Mouse (Mus musculus) embryonic facial prominence, embryonic 14.5 days (tissue): ENCODE results near the gene R3hdm2. TPM values are rescaled to one million over a fixed set of nuclear protein-coding genes. Genes with fewer than 3 reads are reported as not detected.

Experiments used
- ATAC-seq: fragments of 200-750 bp; cut with Nextera tagmentation; 2 replicates; pipeline ENCODE4 v1.8.0; 2017; ENCODE audit warnings: low read depth, moderate number of reproducible peaks, moderate TSS enrichment
- DNase-seq: peaks from one replicate; pipeline ENCODE4 v3.0.0-alpha.2; 2015; ENCODE audit warnings: low spot score
- H3K27ac ChIP-seq: fragments of 300-500 bp; sonication (generic); replicated peaks from 2 replicates; pipeline ENCODE4 v1.5.1; 2014; ENCODE audit warnings: low read depth, mild to moderate bottlenecking, low read length, moderate library complexity
- H3K27me3 ChIP-seq: fragments of 300-500 bp; sonication (generic); replicated peaks from 2 replicates; pipeline ENCODE4 v1.6.1; 2014; ENCODE audit warnings: low read length; ENCODE audit not compliant: control insufficient read depth, insufficient read depth
- H3K36me3 ChIP-seq: fragments of 300-500 bp; sonication (generic); 2 replicates; pipeline ENCODE4 v1.6.1; 2014; ENCODE audit warnings: low read length, mixed read lengths; ENCODE audit not compliant: control insufficient read depth, insufficient read depth
- H3K4me1 ChIP-seq: fragments of 300-500 bp; sonication (generic); 2 replicates; pipeline ENCODE4 v1.6.1; 2014; ENCODE audit warnings: antibody characterized with exemption, low read length; ENCODE audit not compliant: control insufficient read depth, insufficient read depth
- H3K4me2 ChIP-seq: fragments of 300-500 bp; sonication (generic); 2 replicates; pipeline ENCODE4 v1.6.1; 2014; ENCODE audit warnings: low read depth, mild to moderate bottlenecking, low read length, moderate library complexity, mixed read lengths
- H3K4me3 ChIP-seq: fragments of 300-500 bp; sonication (generic); 2 replicates; pipeline ENCODE4 v1.5.1; 2014; ENCODE audit warnings: low read depth, mild to moderate bottlenecking, low read length
- H3K9ac ChIP-seq: fragments of 300-500 bp; sonication (generic); 2 replicates; pipeline ENCODE4 v1.6.1; 2014; ENCODE audit warnings: low read depth, mild to moderate bottlenecking, low read length, moderate library complexity, mixed read lengths
- H3K9me3 ChIP-seq: fragments of 300-500 bp; sonication (generic); 2 replicates; pipeline ENCODE4 v1.6.1; 2016; ENCODE audit warnings: low read length; ENCODE audit not compliant: control insufficient read depth
- WGBS: fragments of 180-500 bp; shearing (Covaris S2); extraction: QIAGEN DNeasy Blood & Tissue Kit; methylation state at CpG from one replicate; pipeline ENCODE4 v1.1.7; 2014; 5-methylcytosine and 5-hydroxymethylcytosine counted together
- polyA plus RNA-seq: library from polyadenylated mRNA; unstranded; fragments of >200 nt; fragmentation: Nextera tagmentation; extraction: Ambion mirVana; gene quantifications from 2 replicates; pipeline ENCODE4 v1.2.1, GENCODE M21; 2014

Gene R3hdm2
- polyA plus RNA-seq, 1 experiment from 2014 or later: 29.8 TPM

- Histone ChIP-seq H3K9me3 (no peaks in the 10 kb centered on the region), H3K27me3 (no peaks in the 10 kb centered on the region), H3K9ac (no peak overlapping the region), H3K27ac (no peak overlapping the region), H3K36me3 (peaks cover 89% of the 10 kb centered on the region), H3K4me3 (no peak overlapping the region), H3K4me1 (no peaks in the 10 kb centered on the region), H3K4me2 (no peak overlapping the region)
- no peak for ATAC-seq
- WGBS: 75% methylated on average over 13 of the region's 13 CpGs
- no peak for DNase-seq
These were observed 162.0 kb downstream of the R3hdm2 start for GRCm38 (mm10) chr10:127542084-127542483.

DNA sequence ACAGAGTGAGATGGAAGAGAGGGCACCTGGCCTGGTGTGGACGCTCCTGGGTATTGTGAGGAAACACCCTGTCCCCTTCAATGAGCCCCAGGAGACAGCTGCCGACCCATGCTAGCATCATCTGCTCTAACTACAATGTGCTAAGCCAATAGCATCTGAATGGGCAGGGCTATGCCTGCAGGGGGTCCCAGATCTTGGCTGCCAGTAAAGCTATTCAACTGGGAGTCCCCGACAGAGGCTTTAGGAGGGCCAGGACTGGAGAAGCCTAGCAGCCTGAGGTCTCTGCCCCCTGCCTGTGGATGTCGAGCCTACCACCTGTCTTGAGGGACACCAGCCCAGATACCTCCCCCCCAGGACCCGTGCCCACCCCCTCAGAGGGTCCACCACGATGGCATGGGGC, 162.6 kb downstream of the R3hdm2 start:
- no peak overlapping the region for H3K4me3 ChIP-seq
- H3K9ac ChIP-seq: no peak overlapping the region
- H3K4me2 ChIP-seq: no peak overlapping the region
- 52% methylated on average over 5 of the region's 6 CpGs for WGBS
- no peak for DNase-seq
- no peaks in the 10 kb centered on the region for H3K4me1 ChIP-seq
- ATAC-seq: no peak
- H3K9me3 ChIP-seq: no peaks in the 10 kb centered on the region
- H3K36me3 ChIP-seq: peaks cover 96% of the 10 kb centered on the region
- H3K27ac ChIP-seq: no peak overlapping the region
- no peaks in the 10 kb centered on the region for H3K27me3 ChIP-seq

DNA sequence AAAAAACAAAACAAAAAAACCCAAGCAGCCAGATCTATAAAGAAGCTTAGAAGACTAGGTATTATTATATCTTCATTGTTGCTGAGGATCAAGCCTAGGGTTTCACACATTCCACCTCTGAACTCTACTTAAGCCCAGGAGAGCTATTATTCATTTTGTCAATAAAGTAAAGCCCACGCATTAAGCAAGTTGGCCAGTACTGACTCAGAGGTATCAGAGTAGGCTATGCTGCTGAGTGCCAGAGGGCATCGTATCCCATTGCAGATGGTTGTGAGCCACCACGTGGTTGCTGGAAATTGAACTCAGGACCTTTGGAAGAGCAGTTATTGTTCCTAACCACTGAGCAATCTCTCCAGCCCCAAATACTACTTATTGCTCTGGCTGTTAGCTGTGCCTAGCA, 163.8 kb downstream of the R3hdm2 start:
- ATAC-seq (no peak), DNase-seq (no peak)
- no peak overlapping the region for H3K27ac ChIP-seq
- peaks cover 100% of the 10 kb centered on the region for H3K36me3 ChIP-seq
- no peak overlapping the region for H3K9ac ChIP-seq
- H3K4me2 ChIP-seq: no peak overlapping the region
- WGBS: 74% methylated on average over 3 of the region's 3 CpGs
- no peaks in the 10 kb centered on the region for H3K27me3 ChIP-seq
- H3K4me3 ChIP-seq: no peak overlapping the region
- no peaks in the 10 kb centered on the region for H3K4me1 ChIP-seq
- H3K9me3 ChIP-seq: no peaks in the 10 kb centered on the region

GRCm38 (mm10) chr10:127544375-127544774, 164.2 kb downstream of the R3hdm2 start:
- Histone ChIP-seq H3K4me1 (no peaks in the 10 kb centered on the region), H3K27me3 (no peaks in the 10 kb centered on the region), H3K4me3 (no peak overlapping the region), H3K9me3 (no peaks in the 10 kb centered on the region), H3K9ac (no peak overlapping the region), H3K4me2 (no peak overlapping the region), H3K27ac (no peak overlapping the region), H3K36me3 (peaks cover 100% of the 10 kb centered on the region)
- no peak for DNase-seq
- 94% methylated on average over 20 of the region's 20 CpGs for WGBS
- no peak for ATAC-seq

DNA sequence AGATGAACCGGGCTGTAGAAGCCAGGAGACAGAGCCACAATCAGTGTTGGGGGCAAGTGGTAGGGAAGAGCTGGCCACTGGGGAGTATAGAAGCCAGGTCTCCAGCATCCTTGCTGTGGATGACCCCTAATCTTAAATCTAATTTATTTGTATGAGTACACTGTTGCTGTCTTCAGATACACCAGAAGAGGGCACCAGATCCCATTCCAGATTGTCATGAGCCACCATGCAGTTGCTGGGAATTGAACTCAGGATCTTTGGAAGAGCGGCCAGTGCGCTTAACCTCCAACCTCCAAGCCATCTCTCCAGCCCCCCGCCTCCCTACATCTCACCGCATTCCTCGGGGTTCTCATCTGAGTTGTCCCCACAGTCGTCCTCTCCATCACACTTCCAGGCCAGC, 166.4 kb downstream of the R3hdm2 start:
- Histone ChIP-seq H3K4me3 (no peak overlapping the region), H3K4me1 (no peaks in the 10 kb centered on the region), H3K9ac (no peak overlapping the region), H3K36me3 (peaks cover 100% of the 10 kb centered on the region), H3K27ac (no peak overlapping the region), H3K4me2 (no peak overlapping the region), H3K27me3 (no peaks in the 10 kb centered on the region), H3K9me3 (no peaks in the 10 kb centered on the region)
- ATAC-seq: no peak
- WGBS: 89% methylated on average over 7 of the region's 7 CpGs
- DNase-seq: no peak

- Histone ChIP-seq H3K27me3 (no peaks in the 10 kb centered on the region), H3K27ac (no peak overlapping the region), H3K9me3 (no peaks in the 10 kb centered on the region), H3K36me3 (peaks cover 100% of the 10 kb centered on the region), H3K4me3 (no peak overlapping the region), H3K4me1 (no peaks in the 10 kb centered on the region), H3K4me2 (no peak overlapping the region), H3K9ac (no peak overlapping the region)
- ATAC-seq (no peak), DNase-seq (no peak)
- WGBS: 95% methylated on average over 15 of the region's 15 CpGs
These were observed 168.1 kb downstream of the R3hdm2 start for GRCm38 (mm10) chr10:127548236-127548635.

Other genes starting within 250 kb of the R3hdm2 start
- gene B4galnt1, start 215.1 kb upstream of the R3hdm2 start, polyA plus RNA-seq: 9.0 and 9.8 TPM in 2 replicates
- gene Slc26a10, start 199.7 kb upstream of the R3hdm2 start, polyA plus RNA-seq: 0.86 and 1.7 TPM in 2 replicates
- gene Arhgef25, start 190.2 kb upstream of the R3hdm2 start, polyA plus RNA-seq: 76.7 and 87.7 TPM in 2 replicates
- 112 and 120 TPM in 2 replicates for gene Dtx3, start 184.6 kb upstream of the R3hdm2 start, polyA plus RNA-seq
- gene Pip4k2c, start 168.7 kb upstream of the R3hdm2 start, polyA plus RNA-seq: 19.3 and 20.7 TPM in 2 replicates
- gene Kif5a, start 117.0 kb upstream of the R3hdm2 start, polyA plus RNA-seq: 13.7 and 14.6 TPM in 2 replicates
- 166 and 186 TPM in 2 replicates for gene Dctn2, start 114.0 kb upstream of the R3hdm2 start, polyA plus RNA-seq
- 15.8 and 17.6 TPM in 2 replicates for gene Mbd6, start 91.3 kb upstream of the R3hdm2 start, polyA plus RNA-seq
- 106 and 108 TPM in 2 replicates for gene Mars, start 68.5 kb upstream of the R3hdm2 start, polyA plus RNA-seq
- gene Arhgap9, start 58.4 kb upstream of the R3hdm2 start, polyA plus RNA-seq: 3.7 and 4.4 TPM in 2 replicates
- 10.2 and 11.7 TPM in 2 replicates for gene Gli1, start 38.4 kb upstream of the R3hdm2 start, polyA plus RNA-seq
- not detected in 2 replicates for gene Inhbe, start 25.9 kb upstream of the R3hdm2 start, polyA plus RNA-seq
- gene Inhbc, start 9.9 kb upstream of the R3hdm2 start, polyA plus RNA-seq: not detected in 2 replicates
- gene Stac3, start 121.4 kb downstream of the R3hdm2 start, polyA plus RNA-seq: 5.0 and 5.2 TPM in 2 replicates
- gene Ndufa4l2, start 134.6 kb downstream of the R3hdm2 start, polyA plus RNA-seq: 57.7 and 91.9 TPM in 2 replicates
- gene Shmt2, start 142.1 kb downstream of the R3hdm2 start, polyA plus RNA-seq: 80.0 and 89.4 TPM in 2 replicates
- 5.2 and 6.1 TPM in 2 replicates for gene Nxph4, start 154.2 kb downstream of the R3hdm2 start, polyA plus RNA-seq
- gene Lrp1, start 240.8 kb downstream of the R3hdm2 start, polyA plus RNA-seq: 137 and 145 TPM in 2 replicates